Mouse (Mus musculus): ENCODE measurements at regions not wholly inside any gene's neighbourhood (a gene's known extent, or its start where the extent isn't known, plus 50 kb on each side); places are given as distances from the start of the nearest gene placed in this dataset.
A peak's percentile ranks its signal among the peaks of the same experiment; 100 is the strongest.

- Histone ChIP-seq H3K4me2 (ENCODE audit: low read length) (0 out of 2 replicates have a peak overlapping the region, but pooled peaks have one; percentile 21), H3K4me3 (replicated peaks; ENCODE audit: low read depth, low read length) (no peak overlapping the region), H3K27me3 (ENCODE audit: insufficient read depth, low read length) (no peaks in the 10 kb centered on the region), H3K4me1 (replicated peaks; ENCODE audit: insufficient read depth, low read length) (no peaks in the 10 kb centered on the region; the same call in 1 of the 2 replicates), H3K9ac (ENCODE audit: low read depth, low read length) (no peak overlapping the region), H3K9me3 (replicated peaks; ENCODE audit: low read length) (no peaks in the 10 kb centered on the region), H3K27ac (peak overlapping the region; percentile 5; the same call in 1 of the 2 replicates), H3K36me3 (ENCODE audit: insufficient read depth, low read length) (no peaks in the 10 kb centered on the region)
- peak; percentile 55 for DNase-seq (ENCODE audit: low spot score)
- TF ChIP-seq CTCF (IDR thresholded peaks at IDR 0.05; ENCODE audit: low read depth), result peak; percentile 24; the same call in 1 of the 2 replicates
- peak; percentile 82 for ATAC-seq (replicated peaks; ENCODE audit: low FRiP score, low read depth)
- WGBS, result 15% methylated on average over 6 of the region's 6 CpGs
Measured at GRCm38 (mm10) chr4:89508103-89508763, 171.0 kb upstream of the Dmrta1 start.

- H3K9ac ChIP-seq (ENCODE audit: low read depth, low read length), result no peak overlapping the region
- no peaks in the 10 kb centered on the region for H3K9me3 ChIP-seq (replicated peaks; ENCODE audit: low read length)
- no peaks in the 10 kb centered on the region; the same call in 1 of the 2 replicates for H3K4me1 ChIP-seq (replicated peaks; ENCODE audit: insufficient read depth, low read length)
- WGBS, result 5% methylated on average over 6 of the region's 6 CpGs
- no peaks in the 10 kb centered on the region for H3K36me3 ChIP-seq (ENCODE audit: insufficient read depth, low read length)
- ATAC-seq (replicated peaks; ENCODE audit: low FRiP score, low read depth) (0 out of 2 replicates have a peak, but pooled peaks have one; percentile 41), DNase-seq (ENCODE audit: low spot score) (no peak)
- no peak for TF ChIP-seq CTCF (IDR thresholded peaks at IDR 0.05; ENCODE audit: low read depth)
- H3K4me2 ChIP-seq (ENCODE audit: low read length), result no peak overlapping the region
- no peaks in the 10 kb centered on the region for H3K27me3 ChIP-seq (ENCODE audit: insufficient read depth, low read length)
- no peak overlapping the region for H3K4me3 ChIP-seq (replicated peaks; ENCODE audit: low read depth, low read length)
- no peak overlapping the region for H3K27ac ChIP-seq
Measured at GRCm38 (mm10) chr4:89505368-89505819, 173.8 kb upstream of the Dmrta1 start.

DNA sequence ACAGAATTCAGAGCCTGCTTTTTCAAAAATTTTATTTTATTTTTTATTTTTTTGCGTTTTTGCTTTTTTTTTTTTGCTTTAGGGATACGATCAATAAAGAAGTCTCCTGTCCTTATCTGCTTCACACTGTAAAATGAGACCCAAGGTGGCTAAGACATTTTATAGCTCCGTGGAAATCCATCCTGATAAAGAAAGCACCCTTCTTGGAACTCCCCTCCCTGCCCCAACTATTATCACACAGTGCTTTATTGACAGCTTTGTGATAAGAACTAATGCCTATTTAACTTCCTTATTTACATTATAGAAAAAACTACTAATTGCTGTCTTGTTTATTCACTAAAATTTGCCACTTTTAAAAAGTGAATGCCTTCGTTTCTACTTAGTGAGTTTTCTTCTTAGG, 179.0 kb upstream of the Dmrta1 start:
- no peak overlapping the region for H3K9ac ChIP-seq (ENCODE audit: low read depth, low read length)
- H3K9me3 ChIP-seq (replicated peaks; ENCODE audit: low read length), result no peaks in the 10 kb centered on the region
- H3K4me3 ChIP-seq (replicated peaks; ENCODE audit: low read depth, low read length), result no peak overlapping the region
- no peaks in the 10 kb centered on the region for H3K36me3 ChIP-seq (ENCODE audit: insufficient read depth, low read length)
- no peaks in the 10 kb centered on the region for H3K27me3 ChIP-seq (ENCODE audit: insufficient read depth, low read length)
- no peak for TF ChIP-seq CTCF (IDR thresholded peaks at IDR 0.05; ENCODE audit: low read depth)
- ATAC-seq (replicated peaks; ENCODE audit: low FRiP score, low read depth) (no peak), DNase-seq (ENCODE audit: low spot score) (no peak)
- 68% methylated on average over 4 of the region's 4 CpGs for WGBS
- no peak overlapping the region for H3K27ac ChIP-seq
- H3K4me2 ChIP-seq (ENCODE audit: low read length), result no peak overlapping the region
- no peaks in the 10 kb centered on the region; the same call in 1 of the 2 replicates for H3K4me1 ChIP-seq (replicated peaks; ENCODE audit: insufficient read depth, low read length)

- Histone ChIP-seq H3K9ac (ENCODE audit: low read depth, low read length) (no peak overlapping the region), H3K4me3 (replicated peaks; ENCODE audit: low read depth, low read length) (no peak overlapping the region), H3K36me3 (ENCODE audit: insufficient read depth, low read length) (no peaks in the 10 kb centered on the region), H3K27me3 (ENCODE audit: insufficient read depth, low read length) (no peaks in the 10 kb centered on the region), H3K9me3 (replicated peaks; ENCODE audit: low read length) (no peaks in the 10 kb centered on the region), H3K4me1 (replicated peaks; ENCODE audit: insufficient read depth, low read length) (0 out of 2 replicates have a peak, but pooled peaks cover 3% of the 10 kb centered on the region), H3K27ac (no peak overlapping the region), H3K4me2 (ENCODE audit: low read length) (no peak overlapping the region)
- no peak for DNase-seq (ENCODE audit: low spot score)
- TF ChIP-seq CTCF (IDR thresholded peaks at IDR 0.05; ENCODE audit: low read depth), result no peak
- 87% methylated on average over 8 of the region's 8 CpGs for WGBS
- no peak for ATAC-seq (replicated peaks; ENCODE audit: low FRiP score, low read depth)
Measured at GRCm38 (mm10) chr4:89490947-89491346, 180.1 kb upstream of the Cdkn2b start.

GRCm38 (mm10) chr4:89487416-89488165, 176.8 kb upstream of the Cdkn2b start:
- Histone ChIP-seq H3K9me3 (replicated peaks; ENCODE audit: low read length) (no peaks in the 10 kb centered on the region), H3K27me3 (ENCODE audit: insufficient read depth, low read length) (no peaks in the 10 kb centered on the region), H3K27ac (no peak overlapping the region), H3K36me3 (ENCODE audit: insufficient read depth, low read length) (no peaks in the 10 kb centered on the region), H3K4me1 (replicated peaks; ENCODE audit: insufficient read depth, low read length) (0 out of 2 replicates have a peak, but pooled peaks cover 3% of the 10 kb centered on the region), H3K4me3 (replicated peaks; ENCODE audit: low read depth, low read length) (no peak overlapping the region), H3K9ac (ENCODE audit: low read depth, low read length) (no peak overlapping the region), H3K4me2 (ENCODE audit: low read length) (no peak overlapping the region)
- TF ChIP-seq CTCF (IDR thresholded peaks at IDR 0.05; ENCODE audit: low read depth), result no peak
- DNase-seq (ENCODE audit: low spot score) (no peak), ATAC-seq (replicated peaks; ENCODE audit: low FRiP score, low read depth) (no peak)
- 70% methylated on average over 5 of the region's 5 CpGs for WGBS

DNA sequence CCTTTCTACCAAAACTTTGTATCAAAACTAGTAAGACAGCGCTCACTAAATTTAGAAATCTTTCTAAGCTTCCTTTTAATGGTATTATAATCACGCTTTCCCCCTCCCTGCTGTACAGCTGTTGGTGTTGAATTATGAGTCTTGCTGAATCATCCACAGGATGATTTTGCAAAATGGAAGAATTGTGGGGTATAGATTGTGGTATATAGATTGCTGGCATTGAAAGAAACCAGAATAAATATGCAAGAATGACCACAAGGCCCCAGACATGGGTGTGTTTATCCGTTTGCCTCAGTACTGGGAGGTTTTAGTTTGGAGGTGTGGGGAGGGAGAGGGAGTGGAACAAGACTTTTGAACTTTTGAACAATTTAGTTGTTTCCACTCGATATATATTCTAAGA, 176.1 kb upstream of the Cdkn2b start:
- H3K9ac ChIP-seq (ENCODE audit: low read depth, low read length), result no peak overlapping the region
- WGBS, result 64% methylated on average over 4 of the region's 4 CpGs

More for the DNA sequence above, 176.1 kb upstream of the Cdkn2b start:
- no peaks in the 10 kb centered on the region for H3K9me3 ChIP-seq (replicated peaks; ENCODE audit: low read length)
- H3K4me1 ChIP-seq (replicated peaks; ENCODE audit: insufficient read depth, low read length), result 0 out of 2 replicates have a peak, but pooled peaks cover 3% of the 10 kb centered on the region
- TF ChIP-seq CTCF (IDR thresholded peaks at IDR 0.05; ENCODE audit: low read depth), result no peak
- no peaks in the 10 kb centered on the region for H3K27me3 ChIP-seq (ENCODE audit: insufficient read depth, low read length)
- no peak overlapping the region for H3K4me2 ChIP-seq (ENCODE audit: low read length)
- ATAC-seq (replicated peaks; ENCODE audit: low FRiP score, low read depth), result no peak
- no peaks in the 10 kb centered on the region for H3K36me3 ChIP-seq (ENCODE audit: insufficient read depth, low read length)
- DNase-seq (ENCODE audit: low spot score), result no peak
- H3K4me3 ChIP-seq (replicated peaks; ENCODE audit: low read depth, low read length), result no peak overlapping the region
- H3K27ac ChIP-seq, result no peak overlapping the region
